Mouse (Mus musculus) kidney, embryonic 15.5 days (tissue): ENCODE results near the gene 4833427G06Rik. TPM values are rescaled to one million over a fixed set of nuclear protein-coding genes. Genes with fewer than 3 reads are reported as not detected.
"Not testable (repeated sequence)": the region's sequence is repeated elsewhere in the genome, so short reads cannot be mapped to it uniquely, and the experiment has no call there.

Source experiments
- ATAC-seq: fragments of 200-750 bp; cut with Nextera tagmentation; replicated peaks from 2 replicates; pipeline ENCODE4 v1.8.0; 2017; ENCODE audit warnings: moderate TSS enrichment; ENCODE audit not compliant: low FRiP score
- H3K27ac ChIP-seq: fragments of 300-500 bp; sonication (generic); 2 replicates; pipeline ENCODE4 v1.5.1; 2015; ENCODE audit warnings: mild to moderate bottlenecking, inconsistent platforms
- H3K27me3 ChIP-seq: fragments of 300-500 bp; sonication (generic); 2 replicates; pipeline ENCODE4 v1.6.1; 2015; ENCODE audit warnings: inconsistent platforms
- H3K36me3 ChIP-seq: fragments of 300-500 bp; sonication (generic); 2 replicates; pipeline ENCODE4 v1.6.1; 2015; ENCODE audit warnings: inconsistent platforms
- H3K4me1 ChIP-seq: fragments of 300-500 bp; sonication (generic); 2 replicates; pipeline ENCODE4 v1.6.1; 2015; ENCODE audit warnings: inconsistent platforms
- H3K4me2 ChIP-seq: fragments of 300-500 bp; sonication (generic); 2 replicates; pipeline ENCODE4 v1.6.1; 2015; ENCODE audit warnings: moderate library complexity, mild to moderate bottlenecking, inconsistent platforms
- H3K4me3 ChIP-seq: fragments of 300-500 bp; sonication (generic); replicated peaks from 2 replicates; pipeline ENCODE4 v1.5.1; 2015; ENCODE audit warnings: mild to moderate bottlenecking, inconsistent platforms
- H3K9ac ChIP-seq: fragments of 300-500 bp; sonication (generic); 2 replicates; pipeline ENCODE4 v1.6.1; 2015; ENCODE audit warnings: mild to moderate bottlenecking, inconsistent platforms
- H3K9me3 ChIP-seq: fragments of 300-500 bp; sonication (generic); replicated peaks from 2 replicates; pipeline ENCODE4 v1.6.1; 2016; ENCODE audit warnings: inconsistent platforms
- WGBS: fragments of 180-500 bp; shearing (Covaris S2); methylation state at CpG from one replicate; pipeline ENCODE4 v1.1.7; 2015; ENCODE audit warnings: mixed read lengths; 5-methylcytosine and 5-hydroxymethylcytosine counted together
- polyA plus RNA-seq: library from polyadenylated mRNA; unstranded; fragments of >200 nt; fragmentation: Nextera tagmentation; extraction: Ambion mirVana; gene quantifications from 2 replicates; pipeline ENCODE4 v1.2.1, GENCODE M21; 2015

4833427G06Rik gene
- not detected in 2 replicates for polyA plus RNA-seq

- Histone ChIP-seq H3K36me3 (no peaks in the 10 kb centered on the region), H3K4me1 (peaks cover 25% of the 10 kb centered on the region), H3K4me2 (peak within 1 kb of the TSS; percentile 100), H3K9ac (no peak within 1 kb of the TSS), H3K4me3 (peak within 1 kb of the TSS; percentile 62), H3K27me3 (peaks cover 14% of the 10 kb centered on the region; the same call in 1 of the 2 replicates), H3K27ac (no peak within 1 kb of the TSS), H3K9me3 (no peaks in the 10 kb centered on the region)
- 7% methylated on average over 27 of the region's 27 CpGs for WGBS
- peak; percentile 60 for ATAC-seq
These were observed at the start of gene 4833427G06Rik for GRCm38 (mm10) chr9:51101756-51102425. 4833427G06Rik (minus strand) TSS chr9:51102078.

GRCm38 (mm10) chr9:51147294-51147693 is 45.4 kb upstream of the 4833427G06Rik start:
- H3K4me3 ChIP-seq: no peak overlapping the region
- no peaks in the 10 kb centered on the region for H3K27me3 ChIP-seq
- peaks cover 9% of the 10 kb centered on the region; the same call in 1 of the 2 replicates for H3K4me1 ChIP-seq
- no peak for ATAC-seq
- 78% methylated on average over 5 of the region's 5 CpGs for WGBS
- no peak overlapping the region for H3K9ac ChIP-seq
- H3K4me2 ChIP-seq: no peak overlapping the region
- H3K27ac ChIP-seq: no peak overlapping the region
- H3K36me3 ChIP-seq: no peaks in the 10 kb centered on the region
- H3K9me3 ChIP-seq: no peaks in the 10 kb centered on the region

- no peak overlapping the region for H3K9ac ChIP-seq
- 41% methylated on average over 4 of the region's 4 CpGs for WGBS
- no peak for ATAC-seq
These were observed 44.6 kb upstream of the 4833427G06Rik start for GRCm38 (mm10) chr9:51146496-51146895.

GRCm38 (mm10) chr9:51144218-51144617 is 42.3 kb upstream of the 4833427G06Rik start:
- H3K4me3 ChIP-seq: no peak overlapping the region
- peaks cover 9% of the 10 kb centered on the region; the same call in 1 of the 2 replicates for H3K4me1 ChIP-seq
- no peaks in the 10 kb centered on the region for H3K9me3 ChIP-seq
- no peaks in the 10 kb centered on the region for H3K36me3 ChIP-seq
- no peak overlapping the region for H3K9ac ChIP-seq
- no peak overlapping the region for H3K27ac ChIP-seq
- H3K27me3 ChIP-seq: no peaks in the 10 kb centered on the region
- WGBS: 74% methylated on average over 6 of the region's 6 CpGs
- ATAC-seq: no peak
- no peak overlapping the region for H3K4me2 ChIP-seq

More at GRCm38 (mm10) chr9:51146496-51146895, 44.6 kb upstream of the 4833427G06Rik start:
- H3K4me2 ChIP-seq: no peak overlapping the region
- no peaks in the 10 kb centered on the region for H3K36me3 ChIP-seq
- no peaks in the 10 kb centered on the region for H3K9me3 ChIP-seq
- H3K4me3 ChIP-seq: no peak overlapping the region
- H3K4me1 ChIP-seq: peaks cover 9% of the 10 kb centered on the region; the same call in 1 of the 2 replicates
- no peaks in the 10 kb centered on the region for H3K27me3 ChIP-seq
- no peak overlapping the region for H3K27ac ChIP-seq

- Histone ChIP-seq H3K36me3 (no peaks in the 10 kb centered on the region), H3K4me3 (no peak overlapping the region), H3K9me3 (no peaks in the 10 kb centered on the region), H3K4me2 (no peak overlapping the region), H3K4me1 (peaks cover 9% of the 10 kb centered on the region; the same call in 1 of the 2 replicates), H3K9ac (no peak overlapping the region), H3K27ac (no peak overlapping the region), H3K27me3 (no peaks in the 10 kb centered on the region)
- ATAC-seq: no peak
- WGBS: 68% methylated on average over 1 of the region's 1 CpGs
These were observed 41.6 kb upstream of the 4833427G06Rik start for GRCm38 (mm10) chr9:51143437-51143836.

- Histone ChIP-seq H3K36me3 (no peaks in the 10 kb centered on the region), H3K4me2 (no peak overlapping the region), H3K9ac (no peak overlapping the region), H3K27ac (no peak overlapping the region), H3K27me3 (no peaks in the 10 kb centered on the region), H3K9me3 (no peaks in the 10 kb centered on the region), H3K4me3 (no peak overlapping the region), H3K4me1 (no peaks in the 10 kb centered on the region)
- 82% methylated on average over 3 of the region's 3 CpGs for WGBS
- ATAC-seq: no peak
These were observed 38.8 kb upstream of the 4833427G06Rik start for GRCm38 (mm10) chr9:51140711-51141110.

- not testable (repeated sequence) for H3K4me2 ChIP-seq, H3K27ac ChIP-seq, H3K27me3 ChIP-seq, ATAC-seq, H3K36me3 ChIP-seq, H3K4me3 ChIP-seq, H3K9me3 ChIP-seq, H3K9ac ChIP-seq, H3K4me1 ChIP-seq
- 80% methylated on average over 1 of the region's 1 CpGs for WGBS
These were observed 37.5 kb upstream of the 4833427G06Rik start for GRCm38 (mm10) chr9:51139401-51139800.

- 92% methylated on average over 1 of the region's 1 CpGs for WGBS
These were observed 36.4 kb upstream of the 4833427G06Rik start for GRCm38 (mm10) chr9:51138301-51138700.

GRCm38 (mm10) chr9:51137836-51138235 is 36.0 kb upstream of the 4833427G06Rik start:
- WGBS: 89% methylated on average over 1 of the region's 1 CpGs
- ATAC-seq: no peak
- no peak overlapping the region for H3K4me2 ChIP-seq

More at GRCm38 (mm10) chr9:51138301-51138700, 36.4 kb upstream of the 4833427G06Rik start:
- Histone ChIP-seq H3K4me1 (no peaks in the 10 kb centered on the region), H3K4me3 (no peak overlapping the region), H3K27me3 (no peaks in the 10 kb centered on the region), H3K9me3 (no peaks in the 10 kb centered on the region), H3K36me3 (no peaks in the 10 kb centered on the region), H3K27ac (no peak overlapping the region), H3K9ac (no peak overlapping the region), H3K4me2 (no peak overlapping the region)
- ATAC-seq: no peak

GRCm38 (mm10) chr9:51137432-51137831 is 35.6 kb upstream of the 4833427G06Rik start:
- no peak overlapping the region for H3K4me2 ChIP-seq
- no peak overlapping the region for H3K27ac ChIP-seq
- H3K9ac ChIP-seq: no peak overlapping the region
- WGBS: 79% methylated on average over 4 of the region's 4 CpGs
- H3K36me3 ChIP-seq: no peaks in the 10 kb centered on the region
- H3K27me3 ChIP-seq: no peaks in the 10 kb centered on the region
- H3K4me3 ChIP-seq: no peak overlapping the region
- no peaks in the 10 kb centered on the region for H3K4me1 ChIP-seq
- H3K9me3 ChIP-seq: no peaks in the 10 kb centered on the region
- ATAC-seq: no peak

More at GRCm38 (mm10) chr9:51137836-51138235, 36.0 kb upstream of the 4833427G06Rik start:
- H3K36me3 ChIP-seq: no peaks in the 10 kb centered on the region
- H3K27ac ChIP-seq: no peak overlapping the region
- H3K4me1 ChIP-seq: no peaks in the 10 kb centered on the region
- no peak overlapping the region for H3K9ac ChIP-seq
- H3K4me3 ChIP-seq: no peak overlapping the region
- H3K9me3 ChIP-seq: no peaks in the 10 kb centered on the region
- H3K27me3 ChIP-seq: no peaks in the 10 kb centered on the region

GRCm38 (mm10) chr9:51136985-51137384 is 35.1 kb upstream of the 4833427G06Rik start:
- no peak overlapping the region for H3K27ac ChIP-seq
- no peaks in the 10 kb centered on the region for H3K36me3 ChIP-seq
- no peaks in the 10 kb centered on the region for H3K27me3 ChIP-seq
- no peak overlapping the region for H3K9ac ChIP-seq
- no peaks in the 10 kb centered on the region for H3K9me3 ChIP-seq
- no peaks in the 10 kb centered on the region for H3K4me1 ChIP-seq
- H3K4me3 ChIP-seq: no peak overlapping the region
- WGBS: 61% methylated on average over 3 of the region's 3 CpGs
- ATAC-seq: no peak
- H3K4me2 ChIP-seq: no peak overlapping the region

GRCm38 (mm10) chr9:51114767-51115166 is 12.9 kb upstream of the 4833427G06Rik start:
- Histone ChIP-seq H3K27me3 (no peaks in the 10 kb centered on the region), H3K9me3 (no peaks in the 10 kb centered on the region), H3K4me1 (no peaks in the 10 kb centered on the region), H3K27ac (no peak overlapping the region), H3K9ac (no peak overlapping the region), H3K4me2 (no peak overlapping the region), H3K4me3 (no peak overlapping the region), H3K36me3 (no peaks in the 10 kb centered on the region)
- WGBS: 80% methylated on average over 4 of the region's 4 CpGs
- no peak for ATAC-seq
